Mouse (Mus musculus) left cerebral cortex, postnatal 10 days (tissue): ENCODE results near the gene Rbm47. TPM values are rescaled to one million over a fixed set of nuclear protein-coding genes. Genes with fewer than 3 reads are reported as not detected.

ENCODE experiments used
- DNase-seq, 2 experiments: peaks; one replicate each; pipeline ENCODE4 v3.0.0; 2021 to 2022; ENCODE audit warnings: low spot score in 2 of 2, mixed read lengths in 1 of 2; ENCODE audit errors: extremely low spot score in 1 of 2
- intact Hi-C: fragments of 180-260 bp; cut with DNase I; formaldehyde crosslinking; loops from one replicate; pipeline ENCODE4 v1.15.1; 2025
- total RNA-seq, 2 experiments: library from RNA; stranded (reverse); gene quantifications; 2 replicates each; pipeline ENCODE4 v1.2.3; 2021

The Rbm47 gene
- total RNA-seq, 2 experiments from 2014 or later: 2.2 to 2.8 TPM

DNA sequence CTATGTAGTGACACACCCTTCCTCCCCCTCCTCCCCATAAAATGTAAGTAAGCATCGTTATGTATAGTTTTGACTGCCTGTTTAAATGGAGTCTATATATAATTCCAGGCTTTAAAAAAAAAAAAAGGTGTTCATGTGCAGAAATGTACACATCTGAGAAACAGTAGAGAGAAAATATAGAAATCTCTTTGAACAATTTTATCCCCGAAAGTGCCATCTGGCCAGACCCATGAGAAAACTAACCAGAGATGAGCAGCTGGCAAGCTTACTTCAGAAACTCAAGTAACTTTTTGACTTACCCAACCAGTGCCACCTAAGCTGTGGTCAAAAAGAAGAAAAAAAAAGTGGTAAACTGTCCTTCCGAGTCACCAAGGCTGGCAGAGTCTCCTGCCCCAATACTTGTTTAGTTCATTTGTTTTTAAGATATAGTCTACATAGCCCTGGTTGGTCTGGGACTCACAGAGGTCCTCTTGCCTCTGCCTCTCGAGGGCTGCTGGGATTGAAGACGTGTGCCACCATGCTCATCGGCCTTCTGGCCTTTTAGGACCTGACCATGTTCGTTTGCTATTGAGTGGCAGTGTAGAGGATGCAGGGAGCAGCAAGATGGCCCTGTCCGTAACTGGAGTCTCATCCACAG is 4.3 kb downstream of the Rbm47 start:
- intact Hi-C loops: no loop called here
- no peak for DNase-seq

DNA sequence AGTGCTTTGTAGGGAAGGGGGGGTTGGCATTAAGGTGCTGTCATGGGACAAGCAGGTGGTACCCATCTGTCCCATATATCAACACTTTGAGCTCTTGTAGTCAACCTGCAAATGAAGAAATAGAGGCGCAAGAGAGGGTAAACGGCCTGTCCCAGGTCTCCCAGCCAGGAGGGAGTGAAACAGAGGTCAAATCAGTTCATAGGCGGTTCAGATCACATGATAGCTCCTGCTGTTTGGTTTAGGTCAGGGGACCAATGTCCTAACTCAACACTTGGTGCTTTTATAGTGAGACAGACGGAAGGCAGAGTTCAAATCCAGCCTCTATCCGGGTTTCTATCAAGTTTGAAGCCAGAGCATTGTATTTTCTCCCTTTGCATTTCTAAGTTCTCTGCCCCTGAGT is 6.0 kb downstream of the Rbm47 start:
- intact Hi-C loops: no loop called here
- DNase-seq: no peak

DNA sequence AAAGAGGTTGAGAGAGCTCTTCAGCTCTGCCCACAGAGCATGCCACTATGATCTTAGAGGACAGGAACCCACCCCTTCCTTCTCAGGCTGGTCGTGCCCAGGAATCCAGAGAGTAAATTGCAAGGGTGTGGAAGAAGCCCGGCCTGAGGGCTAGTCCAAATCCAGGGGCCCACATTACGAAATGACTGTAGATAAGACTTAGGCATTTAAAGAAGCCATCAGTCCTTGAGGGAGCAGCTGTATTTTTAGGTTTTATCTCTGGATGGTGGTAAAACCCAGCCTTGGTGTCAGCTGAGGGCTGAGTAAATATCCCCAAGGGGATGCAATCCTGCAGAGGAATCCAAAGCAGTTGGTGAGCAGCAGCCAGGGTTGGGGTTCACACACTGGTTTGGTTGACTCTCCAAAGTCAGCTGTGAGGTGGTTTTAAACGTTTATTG is 6.7 kb downstream of the Rbm47 start:
- DNase-seq: no peak

DNA sequence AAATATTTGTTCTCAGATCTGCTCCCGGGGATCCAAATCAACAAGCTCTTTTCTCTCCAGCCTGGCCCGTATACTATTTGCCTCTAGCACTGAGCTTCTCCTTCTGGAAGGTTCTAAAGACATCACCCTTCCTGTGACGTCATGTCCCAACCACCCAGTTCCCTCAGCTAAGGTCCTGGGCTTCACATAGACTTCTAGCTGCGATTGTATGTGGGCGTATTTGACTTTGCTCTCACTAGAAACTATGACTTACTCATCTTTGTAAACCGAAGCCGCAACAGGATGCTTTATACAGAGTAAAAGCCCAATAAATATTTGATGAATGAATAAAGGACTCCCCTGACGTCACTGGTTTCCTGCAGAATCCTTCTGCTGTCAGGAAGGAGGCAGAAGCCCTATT is 7.2 kb downstream of the Rbm47 start:
- DNase-seq: no peak
- intact Hi-C loops: no loop called here

More for the DNA sequence above, 6.7 kb downstream of the Rbm47 start:
- intact Hi-C loops: no loop called here

DNA sequence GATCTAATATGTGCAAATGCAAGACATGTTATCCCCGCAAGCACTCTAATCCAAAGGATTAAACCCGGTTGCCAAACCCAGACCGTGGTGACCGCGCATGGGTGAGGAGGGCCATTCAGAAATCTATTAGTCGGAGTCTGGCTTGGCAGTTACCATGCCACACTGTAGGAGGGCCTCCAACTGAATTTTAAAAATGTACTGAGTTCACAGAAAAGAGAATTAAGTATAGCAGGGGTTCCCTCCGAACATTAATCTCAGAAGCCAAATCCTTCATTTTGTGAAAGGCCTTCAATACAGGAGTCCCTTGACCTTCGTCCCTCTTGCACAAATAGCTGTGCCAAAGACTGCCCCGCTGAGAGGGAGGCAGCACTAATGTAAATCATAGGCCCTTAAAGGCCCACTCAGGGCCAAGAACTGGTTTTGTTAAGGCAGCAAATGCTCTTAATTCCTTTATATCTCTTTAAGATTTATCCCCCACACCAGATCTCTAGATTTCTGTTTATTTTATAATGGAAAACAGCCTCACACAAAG is 16.4 kb downstream of the Rbm47 start:
- intact Hi-C loops: no loop called here

DNA sequence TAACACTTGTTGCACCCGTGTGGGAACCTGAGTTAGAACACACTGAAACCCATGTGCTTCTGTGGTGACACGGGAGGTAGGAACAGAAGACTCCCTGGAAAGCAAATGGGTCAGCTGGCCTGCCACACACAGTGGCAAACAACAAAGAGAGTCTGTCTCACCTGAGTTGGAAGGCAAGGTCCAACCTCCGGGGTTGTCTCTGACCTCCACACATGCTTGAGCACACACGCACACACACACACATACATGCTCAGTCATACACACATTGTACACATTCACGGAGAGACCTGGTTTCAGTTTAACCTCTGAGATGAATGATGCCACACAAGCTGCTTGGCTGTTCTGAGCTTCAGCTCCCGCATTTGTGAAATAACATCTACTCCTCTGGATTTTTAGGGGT is 18.3 kb downstream of the Rbm47 start:
- intact Hi-C loops: no loop called here

More for the DNA sequence above, 16.4 kb downstream of the Rbm47 start:
- no peak for DNase-seq

DNA sequence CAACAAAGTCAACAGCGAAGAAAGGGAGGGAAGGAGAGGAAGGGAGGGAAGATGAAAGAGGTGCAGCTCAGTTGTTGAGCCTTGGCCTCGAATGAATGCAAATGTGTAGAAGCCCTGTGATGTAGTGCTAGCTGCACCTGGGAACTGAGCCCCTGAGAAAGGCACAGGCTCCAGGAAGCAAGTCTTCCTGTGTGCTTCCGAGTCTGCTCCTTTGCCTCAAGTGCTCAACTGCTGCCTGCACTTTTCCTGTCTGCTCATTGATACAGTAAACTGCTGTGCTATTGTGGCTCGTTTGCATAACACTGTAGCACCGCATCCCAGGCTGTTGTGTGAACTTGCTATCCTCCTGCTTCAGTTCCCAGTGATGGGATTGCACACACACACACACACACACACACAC is 19.4 kb downstream of the Rbm47 start:
- intact Hi-C loops: no loop called here
- DNase-seq: no peak

More for the DNA sequence above, 18.3 kb downstream of the Rbm47 start:
- no peak for DNase-seq

DNA sequence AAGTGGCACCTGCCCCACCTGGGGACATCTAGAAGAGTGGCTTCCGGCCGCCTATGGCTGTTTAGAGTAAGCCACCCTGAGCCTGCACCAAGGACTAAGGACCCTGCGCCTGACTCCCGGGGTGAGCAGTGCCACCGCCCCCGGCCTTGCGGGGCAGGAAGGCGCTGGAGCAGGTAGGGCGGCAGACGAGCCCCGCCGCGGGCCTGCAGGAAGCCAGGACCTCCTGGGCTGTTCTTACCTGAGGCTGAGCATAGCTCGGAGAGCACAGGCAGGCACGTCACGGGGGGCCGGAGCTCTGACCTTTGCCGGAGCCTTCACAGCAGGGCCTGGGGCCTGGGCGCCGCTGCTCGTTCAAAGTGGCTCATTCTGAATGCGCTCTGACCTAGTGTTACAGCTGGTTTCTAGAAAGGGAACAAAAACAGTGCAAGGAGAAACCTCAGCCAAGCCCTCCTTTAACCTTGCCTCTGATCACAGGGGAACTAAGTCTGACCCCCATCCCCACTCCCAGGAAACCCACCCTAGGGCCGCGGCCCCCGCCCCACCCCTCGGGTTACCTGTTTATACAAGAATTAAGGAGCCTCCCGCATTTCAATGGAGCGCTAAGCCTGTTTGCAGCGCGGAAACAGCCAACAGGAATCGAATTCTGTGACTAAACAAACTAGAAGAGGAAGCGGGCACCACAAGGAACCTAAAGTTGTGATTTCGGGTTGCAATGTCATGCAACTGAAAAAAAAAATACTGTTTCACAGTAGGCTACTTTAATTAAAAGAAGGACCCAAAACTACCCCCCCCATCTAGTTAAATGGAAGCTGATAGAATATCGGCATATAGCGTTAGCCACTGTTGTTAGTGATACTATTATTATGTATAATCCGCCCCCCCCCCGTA is 21.4 kb downstream of the Rbm47 start:
- DNase-seq: peak in 1 of 2 experiments; percentile 24
- intact Hi-C loops: no loop called here

DNA sequence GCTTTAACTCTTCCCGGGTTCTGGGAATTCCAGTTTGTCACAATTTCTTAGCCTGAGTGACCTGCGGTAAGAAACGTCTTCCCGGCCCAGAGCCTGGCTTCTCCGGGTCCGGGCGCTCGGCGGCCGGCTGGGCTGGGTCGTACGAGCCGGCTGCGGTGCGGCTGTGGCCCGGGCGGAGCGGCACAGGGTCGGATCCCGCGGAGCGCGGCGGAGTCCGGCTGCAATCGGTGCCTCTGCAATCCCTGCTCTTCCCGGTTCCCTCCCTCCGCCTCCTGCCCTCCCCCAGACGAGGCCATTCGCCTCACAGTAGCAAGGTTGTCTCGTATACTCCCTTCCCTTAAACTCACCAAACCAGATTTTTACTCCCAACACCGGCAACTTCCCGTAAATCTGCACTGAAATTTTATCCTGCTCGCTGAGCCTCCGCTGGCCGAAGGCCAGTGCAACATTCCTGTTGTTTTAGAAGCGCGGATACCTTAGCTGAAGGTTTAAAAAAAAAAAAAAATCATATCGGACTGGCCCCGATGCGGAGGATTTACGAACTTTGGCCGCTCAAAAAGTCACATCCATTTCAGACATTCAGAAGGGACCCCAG is 22.1 kb downstream of the Rbm47 start:
- intact Hi-C loops: no loop called here
- DNase-seq: peak in 1 of 2 experiments; percentile 50

DNA sequence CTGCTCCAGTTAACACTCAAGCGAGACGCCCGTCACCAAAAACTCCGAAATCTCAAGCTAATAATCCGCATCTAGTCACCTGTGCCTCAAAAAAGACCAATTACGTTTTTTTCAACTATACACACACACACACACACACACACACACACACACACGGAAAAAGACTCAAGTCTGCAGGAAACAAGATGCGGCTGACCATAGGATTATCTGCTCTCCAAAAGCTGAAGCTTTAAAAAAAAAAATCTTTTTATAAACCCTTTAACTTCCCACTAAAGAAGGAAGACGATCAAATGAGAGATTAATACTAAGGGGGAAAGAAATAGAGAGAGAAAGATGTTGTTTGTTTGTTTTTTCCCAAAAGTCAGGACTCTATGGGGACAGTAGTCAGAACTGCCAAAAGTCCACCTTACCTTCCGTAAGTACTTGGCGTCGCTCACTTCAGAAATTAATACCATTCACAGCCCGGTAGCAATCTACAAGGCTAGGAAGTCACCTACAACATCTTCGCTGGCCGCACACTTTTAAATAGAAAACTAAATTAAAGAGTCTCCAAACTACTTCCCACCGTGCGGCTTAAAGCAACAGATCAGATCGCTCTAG is 22.7 kb downstream of the Rbm47 start:
- intact Hi-C loops: no loop called here
- no peak for DNase-seq

DNA sequence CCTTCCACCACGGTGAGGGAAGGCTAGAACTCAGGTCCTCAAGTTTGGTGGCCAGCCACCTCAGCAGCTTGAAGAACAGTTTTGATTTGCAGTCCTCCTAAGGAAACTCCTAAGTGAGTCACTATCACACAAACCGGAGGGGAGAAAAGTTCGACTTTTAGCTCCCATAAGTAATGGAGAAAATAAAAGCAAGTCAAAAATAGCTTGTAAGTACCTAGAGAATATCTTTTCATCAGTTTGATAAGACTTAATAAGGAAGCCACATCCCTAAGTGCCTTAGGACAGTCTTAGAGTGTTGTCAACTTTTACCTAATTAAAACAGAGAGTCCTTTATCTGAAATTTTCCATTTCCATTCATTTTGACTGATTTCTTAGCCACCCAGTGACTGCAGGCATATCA is 23.3 kb downstream of the Rbm47 start:
- no peak for DNase-seq
- intact Hi-C loops: no loop called here

DNA sequence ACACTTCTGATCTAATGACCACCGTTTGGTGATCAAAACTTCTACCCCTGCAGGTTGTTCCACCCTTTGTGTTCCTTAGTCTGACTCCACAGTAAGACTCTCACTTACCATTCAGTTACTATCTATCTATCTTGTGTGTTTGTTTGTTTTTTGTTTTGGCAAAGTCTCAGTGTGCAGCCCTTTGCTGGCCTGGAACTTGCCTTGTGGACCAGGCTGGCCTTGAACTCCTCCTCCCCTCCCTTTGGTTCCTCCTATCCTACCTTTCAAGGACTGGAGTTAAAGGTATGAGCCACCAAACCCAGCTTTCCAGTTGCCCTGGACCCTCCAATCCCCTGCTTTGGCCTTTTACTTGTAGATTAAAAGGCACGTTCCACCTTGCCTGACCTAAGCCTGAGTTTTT is 23.8 kb downstream of the Rbm47 start:
- no peak for DNase-seq
- intact Hi-C loops: no loop called here

DNA sequence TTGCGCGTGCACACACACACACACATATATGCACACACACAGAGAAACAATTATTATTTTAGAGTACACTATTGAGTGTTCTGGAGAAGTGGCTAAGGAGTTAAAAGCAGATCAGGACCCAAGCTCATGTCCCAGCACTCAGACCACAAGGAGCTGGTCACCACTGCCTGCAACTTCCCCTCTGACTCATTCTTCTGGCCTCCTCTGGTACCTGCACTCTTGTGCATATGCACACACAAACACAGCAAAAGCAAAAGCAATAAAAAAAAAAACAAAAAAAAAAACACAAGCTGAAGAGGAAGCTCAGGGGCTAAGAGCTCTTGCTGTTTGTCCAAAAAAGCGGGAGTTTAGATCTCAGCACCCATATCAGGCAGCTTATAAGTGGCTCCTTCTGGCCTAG is 25.6 kb downstream of the Rbm47 start:
- intact Hi-C loops: no loop called here
- no peak for DNase-seq

DNA sequence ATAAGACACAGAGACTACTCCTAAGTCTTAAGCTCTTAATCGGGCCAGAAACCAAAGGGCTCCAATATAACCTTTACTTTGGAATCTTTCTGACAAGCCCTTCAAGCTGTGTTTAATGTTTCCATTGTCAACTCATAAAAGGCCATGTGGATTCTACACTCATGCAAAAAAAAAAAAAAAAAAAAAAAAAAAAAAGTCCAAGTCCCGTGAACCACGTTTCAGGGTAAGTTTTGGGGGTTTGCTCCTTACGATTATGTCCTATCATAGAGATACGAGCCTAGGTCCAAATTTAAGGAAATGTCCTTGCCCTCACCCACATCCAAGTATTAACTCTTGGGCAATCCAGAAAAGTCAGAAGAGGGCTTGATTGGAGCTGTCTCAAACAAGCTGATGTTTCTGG is 27.3 kb downstream of the Rbm47 start:
- intact Hi-C loops: no loop called here
- DNase-seq: no peak

DNA sequence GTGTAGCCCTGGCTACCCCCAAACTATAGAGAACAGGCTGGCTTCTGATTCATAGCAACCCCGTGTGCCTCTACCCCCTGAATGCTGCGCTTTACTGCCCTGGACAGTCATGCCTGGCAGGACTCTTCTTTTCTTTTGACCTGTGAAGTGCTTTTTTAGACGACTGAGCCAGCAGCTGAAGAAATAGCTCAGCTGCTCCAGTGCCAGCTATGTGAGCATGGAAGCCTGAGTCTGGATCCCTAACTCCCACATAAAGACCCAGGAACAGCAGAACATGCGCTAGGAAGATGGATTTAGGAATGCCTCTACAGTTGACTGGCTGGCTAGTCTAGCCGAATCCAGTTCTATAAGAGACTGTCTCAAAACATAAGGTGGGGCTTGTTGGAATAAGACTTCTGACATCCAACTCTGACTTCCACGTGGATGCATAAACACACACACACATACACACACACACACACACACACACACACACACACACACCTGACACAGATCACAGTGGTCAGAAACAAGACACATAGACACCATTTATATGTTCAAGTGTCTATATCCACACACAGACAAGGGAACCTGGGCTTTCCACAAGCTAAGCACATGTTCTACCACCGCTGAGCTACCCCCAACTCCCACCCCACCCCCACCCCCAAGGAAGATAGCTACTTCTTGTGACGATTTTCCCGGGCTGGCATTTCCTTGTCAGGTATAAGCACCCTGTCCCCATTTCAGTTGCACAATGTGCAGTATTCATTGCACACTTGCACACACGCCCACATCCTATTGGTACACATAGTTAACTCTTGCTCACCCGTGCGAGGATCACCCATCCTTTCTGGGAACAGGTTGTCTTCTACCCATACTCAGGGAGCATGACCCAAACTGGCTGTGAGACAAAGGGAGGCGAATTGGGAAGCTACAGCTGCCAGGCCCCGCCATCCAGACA is 29.6 kb downstream of the Rbm47 start:
- intact Hi-C loops: no loop called here

DNA sequence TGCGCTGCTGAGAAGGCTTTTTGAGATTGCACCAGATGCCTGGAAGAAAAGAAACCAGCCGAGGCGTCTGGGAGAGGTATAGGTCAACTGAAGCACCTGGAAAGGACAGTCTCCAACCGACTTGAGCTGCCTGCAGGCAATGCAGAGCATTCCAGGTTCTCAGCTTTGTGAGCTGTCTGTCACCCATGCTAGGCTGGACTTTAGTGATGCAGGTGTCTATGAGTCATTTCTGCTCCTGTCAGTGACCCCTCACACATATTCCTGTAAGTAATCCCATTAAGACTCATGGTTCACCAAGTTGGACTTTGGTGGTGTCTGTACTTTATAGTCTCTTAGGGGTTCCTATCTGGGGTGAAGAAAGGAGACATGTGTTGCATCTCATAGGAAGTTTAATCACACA is 31.4 kb downstream of the Rbm47 start:
- intact Hi-C loops: no loop called here
- no peak for DNase-seq

More for the DNA sequence above, 29.6 kb downstream of the Rbm47 start:
- no peak for DNase-seq

DNA sequence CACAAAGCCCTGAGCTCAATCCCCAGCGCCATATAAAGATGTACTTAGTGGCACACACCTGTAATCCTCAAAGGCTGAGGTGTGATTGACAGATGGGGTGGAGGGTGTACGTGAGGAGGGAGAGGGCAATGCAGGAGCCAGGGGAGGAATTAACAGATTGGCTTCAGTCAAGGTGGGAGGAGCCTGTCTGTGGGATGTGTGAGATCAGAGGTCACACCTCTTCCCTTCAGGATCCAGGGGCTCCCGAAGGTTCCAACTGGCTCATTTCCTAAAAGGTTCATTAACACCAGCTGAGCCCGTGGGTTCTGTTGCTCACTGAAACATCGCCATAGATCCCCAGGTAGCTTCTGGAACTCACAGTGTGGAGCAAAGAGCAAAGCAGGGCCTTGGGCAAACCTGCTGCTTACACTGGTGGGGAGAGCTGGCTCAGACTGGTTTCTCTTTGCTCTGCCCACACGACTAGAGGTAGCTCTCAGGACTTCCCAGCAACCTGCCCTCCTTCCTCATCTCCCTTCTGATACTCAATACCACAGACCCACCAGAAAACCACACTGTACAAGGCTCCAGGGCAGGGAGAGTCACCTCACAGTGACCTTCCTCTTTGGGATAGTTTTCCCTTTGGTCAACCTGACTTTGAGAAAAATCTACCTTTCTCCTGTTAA is 33.2 kb downstream of the Rbm47 start:
- intact Hi-C loops: no loop called here
- DNase-seq: no peak

DNA sequence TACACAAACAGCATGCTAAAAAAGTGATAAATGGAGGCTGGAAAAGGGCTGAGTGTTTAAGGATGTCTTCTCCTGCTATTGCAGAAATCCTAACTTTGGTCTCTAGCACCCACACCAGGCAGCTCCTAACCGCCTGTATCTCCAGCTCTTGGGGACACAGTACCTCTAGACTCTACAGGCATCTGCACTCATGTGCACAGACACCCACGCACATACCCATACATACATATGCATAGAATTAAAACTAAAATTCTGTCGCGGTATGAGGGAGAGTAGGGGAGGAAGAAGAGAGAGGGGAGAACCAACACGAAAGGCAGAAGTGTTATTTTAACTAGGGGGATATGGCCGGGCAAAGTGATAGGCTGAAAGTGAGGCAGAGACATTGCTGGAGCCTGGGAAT is 33.7 kb downstream of the Rbm47 start:
- DNase-seq: no peak
- intact Hi-C loops: no loop called here
